Mouse (Mus musculus): ENCODE results near the gene Mphosph9.
"Not testable (repeated sequence)": the region's sequence is repeated elsewhere in the genome, so short reads cannot be mapped to it uniquely, and the experiment has no call there.

Gene Mphosph9

GRCm38 (mm10) chr5:124353011-124353725 lies 25.4 kb upstream of the Mphosph9 start:
- peak; percentile 39 for DNase-seq (ENCODE audit: low read depth, low spot score)
- peaks cover under 1% of the 10 kb centered on the region; the same call in 1 of the 2 replicates for H3K36me3 ChIP-seq (ENCODE audit: control insufficient read depth, insufficient read depth, low read length, poor library complexity, severe bottlenecking)
- no peaks in the 10 kb centered on the region for H3K27me3 ChIP-seq (ENCODE audit: control insufficient read depth, insufficient read depth, low read length, poor library complexity, severe bottlenecking)

DNA sequence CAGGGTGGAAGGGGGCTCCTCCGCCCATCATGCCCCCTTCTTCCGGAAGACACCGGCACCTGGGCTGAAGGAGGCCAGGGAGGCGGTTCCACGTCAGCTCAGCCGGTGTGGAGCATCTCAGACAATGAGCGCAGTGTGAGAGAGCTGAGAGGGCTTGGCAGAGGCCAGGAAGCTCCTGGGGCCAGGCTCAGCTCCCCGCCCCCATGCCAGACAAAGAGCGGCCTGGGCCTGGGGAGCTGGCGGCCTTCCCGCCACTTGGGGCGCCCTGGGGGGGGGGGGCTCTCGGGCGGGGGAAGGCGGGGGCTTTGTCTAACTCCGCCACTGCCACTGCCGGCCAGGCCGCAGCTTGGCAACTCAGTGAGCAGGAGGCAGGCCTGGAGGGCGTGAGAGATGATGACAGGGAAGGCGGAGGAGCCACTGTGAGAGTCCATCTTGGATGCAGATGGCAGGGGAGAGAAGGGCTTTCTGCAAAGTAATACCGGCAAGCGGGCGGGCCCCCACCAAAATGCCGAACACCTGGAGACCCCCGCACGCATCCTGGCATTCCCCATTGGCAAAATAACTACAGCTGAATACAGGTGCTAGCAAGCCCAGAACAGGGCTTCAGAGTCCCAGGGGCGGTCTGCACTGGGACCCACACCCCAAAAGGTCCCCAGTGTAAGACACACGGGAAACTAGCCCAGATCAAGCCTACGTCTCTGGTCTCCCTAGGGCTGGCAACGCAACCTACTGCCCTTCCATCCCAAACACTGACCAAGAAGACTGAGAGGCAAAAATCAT lies 24.6 kb upstream of the Mphosph9 start:
- Histone ChIP-seq H3K27me3 (ENCODE audit: control insufficient read depth, insufficient read depth, low read length, poor library complexity, severe bottlenecking) (no peaks in the 10 kb centered on the region), H3K36me3 (ENCODE audit: control insufficient read depth, insufficient read depth, low read length, poor library complexity, severe bottlenecking) (peaks cover 4% of the 10 kb centered on the region; the same call in 1 of the 2 replicates)
- DNase-seq (ENCODE audit: low read depth, low spot score): peak; percentile 68

DNA sequence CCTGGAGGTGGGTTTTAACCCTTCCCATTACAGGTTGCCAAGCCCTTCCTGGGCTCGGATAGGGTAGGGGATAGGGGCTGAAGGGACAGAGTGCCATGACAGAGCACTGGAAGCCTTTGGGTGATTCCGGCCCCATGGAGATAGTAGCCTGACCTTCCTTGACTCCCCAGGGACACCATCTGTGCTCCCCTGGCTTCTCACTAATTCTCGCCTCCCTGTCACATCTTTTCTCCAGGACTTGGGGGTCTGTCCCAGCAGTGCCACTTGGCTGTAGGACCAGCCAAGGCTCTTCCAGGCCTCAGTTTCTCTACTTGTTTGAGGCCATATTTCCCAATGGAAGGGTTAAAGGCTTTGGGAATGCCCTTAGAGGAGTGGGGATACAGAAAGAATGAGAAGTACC lies 23.8 kb upstream of the Mphosph9 start:
- no peaks in the 10 kb centered on the region for H3K27me3 ChIP-seq (ENCODE audit: control insufficient read depth, insufficient read depth, low read length, poor library complexity, severe bottlenecking)
- DNase-seq (ENCODE audit: low read depth, low spot score): no peak
- peaks cover 6% of the 10 kb centered on the region for H3K36me3 ChIP-seq (ENCODE audit: control insufficient read depth, insufficient read depth, low read length, poor library complexity, severe bottlenecking)

DNA sequence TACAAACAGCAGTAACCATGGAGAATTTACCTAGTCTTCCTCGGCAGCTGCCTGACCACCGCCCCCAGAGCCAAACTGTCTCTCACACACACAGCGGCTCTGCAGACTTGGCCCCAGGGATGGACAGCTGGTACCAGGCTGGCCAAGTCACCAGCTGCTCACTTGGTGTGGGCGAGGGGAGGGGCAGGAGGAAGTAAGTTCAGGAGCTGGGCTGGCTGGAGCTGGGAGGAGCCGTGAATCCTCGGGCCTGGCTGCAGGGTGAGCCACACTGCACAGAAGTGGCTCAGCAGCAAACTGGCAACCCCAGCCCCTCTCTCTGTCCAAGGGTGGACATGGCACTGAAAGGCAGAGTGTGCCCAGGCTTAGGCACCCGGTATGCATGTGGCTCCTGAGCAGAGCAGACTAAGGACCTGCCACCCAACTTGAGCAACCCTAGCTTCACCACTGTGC lies 23.4 kb upstream of the Mphosph9 start:
- DNase-seq (ENCODE audit: low read depth, low spot score): peak; percentile 21
- no peaks in the 10 kb centered on the region for H3K27me3 ChIP-seq (ENCODE audit: control insufficient read depth, insufficient read depth, low read length, poor library complexity, severe bottlenecking)
- peaks cover 6% of the 10 kb centered on the region for H3K36me3 ChIP-seq (ENCODE audit: control insufficient read depth, insufficient read depth, low read length, poor library complexity, severe bottlenecking)

DNA sequence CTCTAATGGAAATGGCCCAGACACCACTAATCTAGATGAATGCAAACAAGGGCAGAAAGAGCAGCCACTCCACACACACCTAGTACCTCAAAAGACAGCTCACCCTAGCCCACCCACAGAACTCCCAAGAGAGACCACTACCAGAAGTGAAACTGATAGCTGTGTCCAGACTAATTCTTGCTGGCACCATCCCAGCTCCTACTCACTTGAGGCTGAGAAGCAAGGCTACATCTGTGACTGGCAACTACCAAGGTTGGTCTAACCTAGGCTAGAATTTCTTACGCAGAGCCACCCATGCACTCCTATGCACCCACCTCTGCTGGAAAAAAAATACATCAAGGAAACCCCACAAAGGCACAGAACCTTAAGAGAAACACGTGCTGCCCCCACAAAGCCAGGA lies 22.6 kb upstream of the Mphosph9 start:
- Histone ChIP-seq H3K36me3 (ENCODE audit: control insufficient read depth, insufficient read depth, low read length, poor library complexity, severe bottlenecking) (peaks cover 6% of the 10 kb centered on the region), H3K27me3 (ENCODE audit: control insufficient read depth, insufficient read depth, low read length, poor library complexity, severe bottlenecking) (no peaks in the 10 kb centered on the region)
- peak; percentile 26 for DNase-seq (ENCODE audit: low read depth, low spot score)

DNA sequence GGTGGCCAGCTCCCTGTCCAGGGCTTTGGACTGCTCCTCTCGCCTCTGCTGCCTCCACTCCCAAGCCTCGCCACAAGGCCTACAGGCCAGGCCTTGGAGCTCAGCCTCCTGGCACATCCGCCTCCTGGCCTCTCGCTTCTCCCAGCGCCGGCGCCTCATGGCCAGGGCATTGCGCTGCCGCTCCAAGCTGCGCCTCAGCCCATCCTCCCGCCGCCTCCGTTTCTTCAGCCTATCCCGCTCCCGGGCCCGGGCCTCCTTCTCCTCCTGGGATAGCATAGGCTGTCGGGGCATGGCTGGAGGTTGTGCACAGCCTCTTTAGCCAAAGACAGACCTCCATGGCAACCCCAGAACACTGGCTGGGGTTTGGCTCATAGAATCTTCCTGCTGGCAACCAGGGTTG lies 21.4 kb upstream of the Mphosph9 start:
- DNase-seq (ENCODE audit: low read depth, low spot score): no peak
- Histone ChIP-seq H3K27me3 (ENCODE audit: control insufficient read depth, insufficient read depth, low read length, poor library complexity, severe bottlenecking) (no peaks in the 10 kb centered on the region), H3K36me3 (ENCODE audit: control insufficient read depth, insufficient read depth, low read length, poor library complexity, severe bottlenecking) (peaks cover 6% of the 10 kb centered on the region)

- no peak for DNase-seq (ENCODE audit: low read depth, low spot score)
- H3K36me3 ChIP-seq (ENCODE audit: control insufficient read depth, insufficient read depth, low read length, poor library complexity, severe bottlenecking): peaks cover 2% of the 10 kb centered on the region
- no peaks in the 10 kb centered on the region for H3K27me3 ChIP-seq (ENCODE audit: control insufficient read depth, insufficient read depth, low read length, poor library complexity, severe bottlenecking)
Measured at GRCm38 (mm10) chr5:124342897-124343296, 15.1 kb upstream of the Mphosph9 start.

DNA sequence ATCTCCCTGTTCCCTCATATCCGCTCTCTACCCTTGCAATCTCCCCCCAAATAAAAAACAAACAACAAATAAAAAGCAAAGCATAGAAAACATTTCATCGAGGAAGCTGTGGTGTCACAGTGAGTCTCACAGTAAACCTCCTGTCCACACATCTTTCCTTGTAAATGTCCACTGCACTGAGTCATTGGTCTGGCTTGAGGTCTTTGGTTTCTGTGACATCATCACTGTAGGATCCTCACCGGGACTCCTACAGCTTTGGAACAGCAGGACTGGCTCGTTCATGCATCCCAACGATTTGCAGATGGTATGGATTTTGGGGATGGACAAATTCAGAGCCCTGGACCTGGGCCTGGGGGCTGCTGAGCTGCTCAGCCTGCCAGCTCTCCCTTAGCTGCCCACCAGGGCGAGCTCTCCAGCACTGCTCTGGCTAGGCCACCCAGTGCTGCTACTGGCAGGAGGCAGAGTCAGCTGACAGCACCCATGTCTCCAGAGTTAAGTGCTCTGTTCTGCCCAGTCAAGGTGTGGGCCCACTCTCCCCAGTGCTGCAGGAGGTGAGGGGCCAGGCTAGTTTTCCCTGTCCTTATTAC lies 14.1 kb upstream of the Mphosph9 start:
- DNase-seq (ENCODE audit: low read depth, low spot score): peak; percentile 23
- not testable (repeated sequence) for H3K27me3 ChIP-seq (ENCODE audit: control insufficient read depth, insufficient read depth, low read length, poor library complexity, severe bottlenecking); H3K36me3 ChIP-seq (ENCODE audit: control insufficient read depth, insufficient read depth, low read length, poor library complexity, severe bottlenecking)

DNA sequence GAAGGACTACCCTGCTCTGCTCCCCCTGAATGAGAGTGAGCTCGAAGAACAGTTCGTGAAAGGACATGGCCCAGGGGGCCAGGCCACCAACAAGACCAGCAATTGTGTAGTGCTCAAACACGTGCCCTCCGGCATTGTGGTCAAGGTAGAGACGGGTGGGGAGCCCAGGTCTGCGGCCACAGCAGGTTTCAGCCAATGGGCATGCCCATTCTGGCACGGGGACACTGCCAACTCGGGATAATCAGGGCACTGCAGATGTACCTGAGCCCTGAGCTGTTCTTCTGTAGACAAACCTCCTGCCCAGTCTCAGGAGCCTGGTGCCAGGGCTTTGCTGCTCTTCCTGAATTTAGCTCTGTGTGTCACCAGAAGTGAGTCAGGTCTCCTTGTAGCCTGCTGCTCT lies 11.0 kb upstream of the Mphosph9 start:
- Histone ChIP-seq H3K36me3 (ENCODE audit: control insufficient read depth, insufficient read depth, low read length, poor library complexity, severe bottlenecking) (no peaks in the 10 kb centered on the region; the same call in none of the 2 replicates), H3K27me3 (ENCODE audit: control insufficient read depth, insufficient read depth, low read length, poor library complexity, severe bottlenecking) (no peaks in the 10 kb centered on the region)
- no peak for DNase-seq (ENCODE audit: low read depth, low spot score)

DNA sequence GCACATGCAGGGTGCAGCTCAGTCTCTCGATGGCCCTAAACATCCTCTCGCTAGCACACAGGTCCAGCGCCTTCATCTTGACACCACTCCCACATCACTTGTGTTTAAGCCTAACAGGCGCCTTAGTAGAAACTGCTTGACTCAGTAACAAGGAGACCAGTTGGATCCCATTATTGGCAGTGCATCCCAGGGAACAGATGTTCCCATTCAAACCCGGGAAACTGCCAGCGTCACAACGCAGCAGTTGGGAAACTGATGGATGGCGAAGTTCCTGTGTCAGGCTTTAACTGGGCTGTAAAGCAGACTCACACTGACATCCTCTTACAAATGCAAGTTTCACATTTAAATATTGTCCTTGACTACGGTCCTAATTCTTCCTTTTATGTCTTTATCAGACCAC lies 10.1 kb upstream of the Mphosph9 start:
- H3K27me3 ChIP-seq (ENCODE audit: control insufficient read depth, insufficient read depth, low read length, poor library complexity, severe bottlenecking): no peaks in the 10 kb centered on the region
- DNase-seq (ENCODE audit: low read depth, low spot score): no peak
- no peaks in the 10 kb centered on the region; the same call in none of the 2 replicates for H3K36me3 ChIP-seq (ENCODE audit: control insufficient read depth, insufficient read depth, low read length, poor library complexity, severe bottlenecking)

- no peaks in the 10 kb centered on the region for H3K27me3 ChIP-seq (ENCODE audit: control insufficient read depth, insufficient read depth, low read length, poor library complexity, severe bottlenecking)
- no peaks in the 10 kb centered on the region; the same call in none of the 2 replicates for H3K36me3 ChIP-seq (ENCODE audit: control insufficient read depth, insufficient read depth, low read length, poor library complexity, severe bottlenecking)
- no peak for DNase-seq (ENCODE audit: low read depth, low spot score)
Measured at GRCm38 (mm10) chr5:124337103-124337502, 9.3 kb upstream of the Mphosph9 start.

GRCm38 (mm10) chr5:124334392-124334791 lies 6.6 kb upstream of the Mphosph9 start:
- Histone ChIP-seq H3K27me3 (ENCODE audit: control insufficient read depth, insufficient read depth, low read length, poor library complexity, severe bottlenecking) (no peaks in the 10 kb centered on the region), H3K36me3 (ENCODE audit: control insufficient read depth, insufficient read depth, low read length, poor library complexity, severe bottlenecking) (no peaks in the 10 kb centered on the region; the same call in 1 of the 2 replicates)
- DNase-seq (ENCODE audit: low read depth, low spot score): no peak

GRCm38 (mm10) chr5:124330086-124330485 lies 2.3 kb upstream of the Mphosph9 start:
- no peak for DNase-seq (ENCODE audit: low read depth, low spot score)
- no peaks in the 10 kb centered on the region for H3K27me3 ChIP-seq (ENCODE audit: control insufficient read depth, insufficient read depth, low read length, poor library complexity, severe bottlenecking)
- H3K36me3 ChIP-seq (ENCODE audit: control insufficient read depth, insufficient read depth, low read length, poor library complexity, severe bottlenecking): no peaks in the 10 kb centered on the region

DNA sequence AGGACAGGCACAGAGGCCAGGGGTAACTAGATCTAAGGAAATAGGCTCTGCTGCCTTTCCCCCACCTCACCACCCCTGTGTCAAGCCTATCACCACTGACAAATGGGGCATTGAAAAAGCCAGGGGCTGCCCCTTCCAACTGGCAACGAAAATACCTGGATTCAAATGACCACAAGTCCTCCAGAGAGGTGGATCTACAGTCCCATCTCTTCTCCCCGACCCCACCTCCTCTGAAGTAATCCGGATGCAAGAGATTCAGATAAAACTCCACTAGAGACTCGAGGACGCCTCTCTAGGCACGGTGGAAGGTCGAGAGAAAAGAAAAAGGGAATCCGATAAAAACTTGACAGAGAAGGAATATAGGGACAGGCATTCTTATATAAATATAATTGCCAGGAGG lies 943 bp downstream of the Mphosph9 start:
- DNase-seq (ENCODE audit: low read depth, low spot score): peak; percentile 21
- no peaks in the 10 kb centered on the region for H3K36me3 ChIP-seq (ENCODE audit: control insufficient read depth, insufficient read depth, low read length, poor library complexity, severe bottlenecking)

DNA sequence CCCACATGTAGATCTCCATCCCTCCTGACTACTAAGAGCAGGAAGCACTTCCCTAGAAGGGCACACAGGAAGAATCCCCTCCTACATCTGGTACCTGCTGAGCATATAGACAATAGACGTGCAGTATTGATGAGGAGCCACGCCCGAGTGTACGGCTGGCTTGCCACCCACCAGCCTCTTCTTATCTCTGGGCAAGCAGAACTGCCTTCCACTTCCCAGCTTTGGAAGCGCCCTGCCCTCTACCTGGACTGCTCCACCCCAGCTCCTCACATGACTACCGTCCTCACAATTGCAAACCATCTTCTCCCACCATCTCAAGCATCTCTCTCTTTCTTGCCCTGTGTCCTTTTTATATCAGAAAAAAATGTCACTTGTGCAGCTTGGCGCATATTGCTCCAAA lies 10.1 kb downstream of the Mphosph9 start:
- H3K36me3 ChIP-seq (ENCODE audit: control insufficient read depth, insufficient read depth, low read length, poor library complexity, severe bottlenecking): peaks cover 13% of the 10 kb centered on the region
- no peak for DNase-seq (ENCODE audit: low read depth, low spot score)
- H3K27me3 ChIP-seq (ENCODE audit: control insufficient read depth, insufficient read depth, low read length, poor library complexity, severe bottlenecking): no peaks in the 10 kb centered on the region

More for the DNA sequence above, 943 bp downstream of the Mphosph9 start:
- no peaks in the 10 kb centered on the region for H3K27me3 ChIP-seq (ENCODE audit: control insufficient read depth, insufficient read depth, low read length, poor library complexity, severe bottlenecking)
